Comparison of ENCODE assay signal across 34 mouse cellular contexts in the genomic region with DNA sequence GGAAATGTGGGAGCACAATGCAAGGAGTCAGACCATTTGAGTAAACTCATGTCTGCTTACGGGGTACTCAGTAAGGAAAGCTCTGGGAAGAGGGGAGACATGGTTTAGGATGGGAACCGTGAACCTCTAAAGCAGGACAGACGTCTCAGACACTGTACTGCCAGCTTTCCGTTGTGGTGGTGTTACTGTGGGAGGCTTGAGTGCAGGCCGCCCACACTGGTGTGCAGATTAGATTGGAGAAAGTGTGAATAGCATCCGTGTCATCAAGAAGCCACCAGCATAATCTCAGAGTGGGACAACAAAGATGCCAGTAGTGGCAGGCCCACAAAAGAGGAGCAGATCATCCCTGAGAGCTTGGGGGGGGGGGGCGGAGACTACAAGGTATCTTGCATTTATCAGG. TPM values are rescaled to one million over a fixed set of nuclear protein-coding genes. Genes with fewer than 3 reads are reported as not detected.
DNase-seq lines count a peak whose midpoint lies in the region; ATAC-seq lines count a peak whose summit lies in the region.
"Had no signal": no experiment of that assay in that cellular context is flagged by ENCODE, and none has a peak within 500 bp of the region (broad histone marks: within the 10 kb centered on the region; RNA-seq: fewer than 3 reads in every experiment).

No protein-coding gene starts in this region.

- no peak for DNase-seq in frontal cortex, postnatal 10 days (ENCODE audit: low spot score in 2 of 2)
- DNase-seq in CD4-positive helper T cell, adult 2 months (ENCODE audit: low read depth, low spot score) = peak; percentile 70
- DNase-seq in left cerebral cortex, adult 18-20 months (ENCODE audit: low spot score in 2 of 2) = no peak
- no peak for DNase-seq in ovary, postnatal 10 days (ENCODE audit: low spot score)
- DNase-seq: adrenal gland, adult 8-10 months; adrenal gland, postnatal 36 days; B cell, adult 2 months; cerebellum, adult 18-20 months; cerebellum, adult 9-10 months; cerebellum, postnatal 14 days; forebrain, postnatal 0 days; gastrocnemius, postnatal 10 days; gastrocnemius, postnatal 36 days; heart, postnatal 10 days; heart, postnatal 36 days had no signal

- peak; percentile 72; the same call in 1 of the 2 replicates for ATAC-seq in frontal cortex, adult (ENCODE audit: low TSS enrichment)
- peak; percentile 13 for ATAC-seq in CD4-positive, CD25-positive, alpha-beta regulatory T cell, adult 4 months
- peak; percentile 14 for ATAC-seq in inflammation-experienced regulatory T-cells, adult 6 months
- ATAC-seq: forebrain, embryonic 14.5 days; forebrain, postnatal 0 days; hindbrain, embryonic 16.5 days; intestine, postnatal 0 days; Patski had no signal

RNA-seq across cellular contexts. Expression of a gene that starts 32.2 kb away (rescaled TPM):
- not detected for polyA plus RNA-seq in CD4-positive, CD25-positive, alpha-beta regulatory T cell, adult 4 months (2017; shearing (Covaris generic))
- not detected for polyA plus RNA-seq in inflammation-experienced regulatory T-cells, adult 6 months (2017; shearing (Covaris generic))
- total RNA-seq in left cerebral cortex, adult 18-20 months (2021) = not detected
- total RNA-seq: adrenal gland, adult 8-10 months; adrenal gland, postnatal 36 days; CH12.LX; forebrain, postnatal 0 days; G1E; gastrocnemius, adult 18-20 months; gastrocnemius, postnatal 10 days; gastrocnemius, postnatal 36 days; granulocyte monocyte progenitor cell, adult 5-6 weeks; heart, postnatal 10 days; heart, postnatal 36 days had no signal
- polyA plus RNA-seq: embryonic facial prominence, embryonic 11.5 days; embryonic facial prominence, embryonic 14.5 days; forebrain, embryonic 11.5 days; forebrain, embryonic 14.5 days; forebrain, postnatal 0 days; heart, embryonic 12.5 days; heart, embryonic 15.5 days; hindbrain, embryonic 10.5 days; hindbrain, embryonic 13.5 days; hindbrain, embryonic 16.5 days; intestine, embryonic 14.5 days; intestine, postnatal 0 days; Patski had no signal

RNA-seq across cellular contexts. Expression of a gene that starts 37.2 kb away (rescaled TPM):
- polyA plus RNA-seq in CD4-positive, CD25-positive, alpha-beta regulatory T cell, adult 4 months (2017; shearing (Covaris generic)) = 100 to 1,000 TPM; 102 to 104 TPM
- polyA plus RNA-seq in inflammation-experienced regulatory T-cells, adult 6 months (2017; shearing (Covaris generic)) = 100 to 1,000 TPM; 108 to 142 (median 140) TPM
- 1 to 10 TPM in 1 of 2 experiments, under 1 TPM in 1; 0.68 to 1.0 TPM for total RNA-seq in left cerebral cortex, adult 18-20 months (2021)
- polyA plus RNA-seq: Patski had no signal

Comparison
In these comparisons a context has a peak if more than half of its experiments do, and no peak if none do; other contexts are left out.
1. ATAC-seq: peak in every context shown above with its lines; median percentile 72 in frontal cortex, adult; 14 in inflammation-experienced regulatory T-cells, adult 6 months; 13 in CD4-positive, CD25-positive, alpha-beta regulatory T cell, adult 4 months.